Mouse (Mus musculus) T-helper 17 cell (primary cell): ENCODE data around the gene Kcns3.

ENCODE experiments used
- in situ Hi-C, 2 experiments: fragments of 300-600 bp; cut with MboI, MseI; formaldehyde crosslinking; loops; 1 replicate in 1 of 2; 2 replicates in 1 of 2; pipeline ENCODE4 v1.15.1; 2025; ENCODE audit warnings: high pct_unique_total_duplicates in 2 of 2

The Kcns3 gene

DNA sequence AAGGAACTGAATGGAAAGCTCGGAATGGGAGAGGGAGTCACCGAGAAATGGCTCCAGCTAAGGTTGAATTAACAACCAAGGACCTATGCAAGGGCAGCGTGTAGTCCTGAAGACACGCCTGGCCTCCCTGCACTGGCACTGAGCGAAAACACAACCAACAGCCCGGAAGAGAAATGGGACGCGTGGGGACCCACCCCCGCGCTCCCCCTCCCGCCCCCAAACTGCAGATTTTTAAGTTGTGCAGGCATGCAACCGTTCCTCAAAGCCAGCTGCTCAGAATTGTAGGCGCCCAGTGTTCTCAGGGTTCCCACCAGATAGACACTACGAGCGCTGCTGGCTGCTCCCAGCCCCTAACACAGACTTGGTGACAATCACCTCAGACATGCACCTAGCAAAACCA is at the start of gene Kcns3:
Gene Kcns3 (minus strand): TSS at position 42 of the 400 bp plus-strand sequence.
- in situ Hi-C loops: no loop called here

- in situ Hi-C loops: loop anchor here (5.0 kb wide), 2 partner anchors 134 to 144 kb away; no protein-coding TSS in a partner anchor
Observed at GRCm38 (mm10) chr12:11198551-11198950, 47.7 kb upstream of the Kcns3 start.

- in situ Hi-C loops: loop anchor here (5.0 kb wide), 2 partner anchors 134 to 144 kb away; no protein-coding TSS in a partner anchor
Observed at GRCm38 (mm10) chr12:11198026-11198425, 47.2 kb upstream of the Kcns3 start.

- in situ Hi-C loops: loop anchor here (5.0 kb wide), 2 partner anchors 135 to 145 kb away; no protein-coding TSS in a partner anchor
Observed at GRCm38 (mm10) chr12:11196830-11197229, 46.0 kb upstream of the Kcns3 start.

DNA sequence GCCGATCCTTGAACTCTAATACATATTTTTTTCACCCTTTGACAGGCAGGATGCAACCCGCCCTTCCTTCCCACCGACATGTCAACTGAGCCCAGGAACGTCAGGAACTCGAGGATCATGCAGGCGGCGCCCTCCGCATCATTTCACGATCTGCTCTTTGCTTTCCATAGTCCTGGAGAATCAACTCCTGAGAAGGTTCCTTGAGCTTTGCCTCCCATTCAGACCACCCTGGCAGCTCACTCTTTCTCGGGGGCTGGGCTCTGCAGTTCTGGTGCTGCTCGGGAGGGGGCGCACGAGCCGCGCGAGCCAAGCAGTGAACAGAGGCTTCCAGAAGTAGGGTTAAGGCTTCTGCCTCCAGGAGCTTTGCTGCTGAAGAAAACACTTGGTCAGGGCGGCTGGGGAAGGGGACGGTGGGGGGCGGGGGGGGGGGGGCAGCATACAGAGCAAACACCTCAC is 45.3 kb upstream of the Kcns3 start:
- in situ Hi-C loops: loop anchor here (5.0 kb wide), 2 partner anchors 136 to 146 kb away; no protein-coding TSS in a partner anchor

GRCm38 (mm10) chr12:11195031-11195430 is 44.2 kb upstream of the Kcns3 start:
- in situ Hi-C loops: loop anchor here (5.0 kb wide), 2 partner anchors 137 to 147 kb away; no protein-coding TSS in a partner anchor

GRCm38 (mm10) chr12:11178486-11179154 is 27.8 kb upstream of the Kcns3 start:
- in situ Hi-C loops: loop anchor here in 1 of 2 experiments (10.0 kb wide), 1 partner anchor 656 kb away; no protein-coding TSS in a partner anchor

GRCm38 (mm10) chr12:11177408-11178394 is 26.8 kb upstream of the Kcns3 start:
- in situ Hi-C loops: loop anchor here in 1 of 2 experiments (10.0 kb wide), 1 partner anchor 657 kb away; no protein-coding TSS in a partner anchor

DNA sequence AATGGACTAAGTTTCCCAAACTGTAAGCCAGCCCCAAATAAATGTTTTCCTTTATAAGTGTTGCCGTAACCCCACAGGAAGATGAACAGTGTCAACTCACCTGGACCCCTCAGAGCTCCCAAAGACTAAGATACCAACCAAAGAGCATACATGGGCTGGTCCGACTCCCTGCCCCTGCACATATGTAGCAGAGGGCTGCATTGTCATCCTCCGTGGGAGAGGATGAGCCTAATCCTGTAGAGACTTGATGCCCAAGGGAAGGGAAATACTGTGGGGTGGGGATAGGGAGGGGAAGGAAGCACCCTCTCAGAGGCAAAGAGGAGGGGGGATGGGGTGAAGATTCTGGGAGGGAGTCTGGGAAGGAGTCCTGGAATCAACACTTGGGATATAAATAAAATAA is 7.8 kb upstream of the Kcns3 start:
- in situ Hi-C loops: no loop called here

DNA sequence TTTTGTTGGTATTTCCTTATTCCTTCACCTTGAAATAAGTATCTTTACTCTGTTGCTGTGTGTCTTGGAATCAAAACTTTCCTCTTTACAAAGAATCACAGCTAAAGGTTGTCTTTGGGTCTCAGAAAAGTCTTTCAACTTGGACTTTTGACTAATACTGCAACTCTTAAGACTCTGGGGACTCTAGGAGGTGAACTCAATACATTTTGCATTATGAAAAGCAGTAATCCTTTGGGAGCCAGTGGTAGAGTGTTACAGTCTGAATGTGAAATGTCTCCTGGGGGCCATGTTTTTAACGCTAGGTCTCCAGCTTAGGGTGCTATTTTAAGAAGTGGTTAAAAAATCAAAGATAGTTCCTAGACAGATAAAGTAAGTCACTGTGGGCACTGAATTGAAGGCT is 4.3 kb upstream of the Kcns3 start:
- in situ Hi-C loops: no loop called here

GRCm38 (mm10) chr12:11153587-11153986 is 2.7 kb upstream of the Kcns3 start:
- in situ Hi-C loops: no loop called here

- in situ Hi-C loops: no loop called here
Observed at GRCm38 (mm10) chr12:11150192-11150935, 492 bp downstream of the Kcns3 start.

DNA sequence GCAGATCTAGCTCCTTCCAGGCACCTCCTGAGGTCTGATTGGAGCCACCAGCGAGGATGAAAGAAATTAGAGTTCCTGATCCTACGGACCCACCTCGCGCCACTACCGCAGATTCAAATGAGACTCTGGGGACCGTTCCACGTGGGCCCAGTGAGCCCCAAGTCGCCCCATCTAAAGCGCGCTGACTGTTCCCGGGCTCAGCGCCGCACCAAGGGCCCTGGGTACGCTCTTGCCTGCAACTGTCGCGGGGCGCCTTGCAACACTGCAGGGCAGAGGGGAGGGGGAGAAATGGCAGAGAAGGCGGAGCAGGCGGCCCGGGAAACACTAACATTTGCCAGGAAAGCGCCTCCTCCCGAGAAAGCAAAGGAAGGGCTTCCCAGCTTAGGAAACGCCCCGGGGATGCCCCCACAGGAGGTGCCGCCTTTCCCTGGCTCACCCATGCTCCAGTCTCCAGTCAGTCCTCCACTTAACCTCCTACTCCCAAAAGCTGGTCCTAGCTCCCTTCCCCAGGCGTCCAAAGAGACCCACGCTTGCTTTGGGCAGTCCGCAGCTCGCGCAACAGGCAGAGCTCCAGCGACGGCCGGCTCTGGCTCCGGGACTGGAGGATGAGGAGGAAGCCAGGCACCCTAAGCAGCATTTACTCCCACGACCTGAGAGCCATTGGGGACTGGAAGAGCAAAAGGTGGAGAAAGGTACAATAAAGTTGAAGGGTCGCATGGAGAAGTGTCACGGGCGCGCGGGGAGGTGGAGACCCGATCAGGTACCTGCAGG is 1.2 kb downstream of the Kcns3 start:
- in situ Hi-C loops: loop anchor here (10.0 kb wide), 2 partner anchors 1385 to 1395 kb away; no protein-coding TSS in a partner anchor

- in situ Hi-C loops: loop anchor here (10.0 kb wide), 2 partner anchors 1384 to 1396 kb away; no protein-coding TSS in a partner anchor
Observed at GRCm38 (mm10) chr12:11149121-11149420, 1.8 kb downstream of the Kcns3 start.

DNA sequence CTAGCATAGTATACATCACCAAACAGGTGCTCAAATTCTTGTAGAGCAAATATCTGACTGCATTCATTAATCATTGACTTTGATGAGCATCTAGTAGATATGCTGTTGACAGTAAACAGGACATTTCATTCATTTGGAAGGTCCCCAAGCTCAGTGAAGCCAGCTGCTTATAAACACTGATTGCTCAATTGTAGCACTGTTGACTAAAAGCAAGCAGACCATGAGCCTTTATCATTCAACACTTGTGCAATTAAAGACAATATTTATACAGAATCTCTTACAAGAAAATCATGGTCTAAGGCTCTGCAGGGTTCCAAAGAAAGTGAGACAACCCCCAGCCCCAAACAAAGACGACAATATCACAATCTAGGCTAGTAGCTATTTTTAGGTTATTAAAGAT is 6.0 kb downstream of the Kcns3 start:
- in situ Hi-C loops: loop anchor here (10.0 kb wide), 2 partner anchors 1380 to 1400 kb away; no protein-coding TSS in a partner anchor

- in situ Hi-C loops: no loop called here
Observed at GRCm38 (mm10) chr12:11132418-11132817, 18.4 kb downstream of the Kcns3 start.

DNA sequence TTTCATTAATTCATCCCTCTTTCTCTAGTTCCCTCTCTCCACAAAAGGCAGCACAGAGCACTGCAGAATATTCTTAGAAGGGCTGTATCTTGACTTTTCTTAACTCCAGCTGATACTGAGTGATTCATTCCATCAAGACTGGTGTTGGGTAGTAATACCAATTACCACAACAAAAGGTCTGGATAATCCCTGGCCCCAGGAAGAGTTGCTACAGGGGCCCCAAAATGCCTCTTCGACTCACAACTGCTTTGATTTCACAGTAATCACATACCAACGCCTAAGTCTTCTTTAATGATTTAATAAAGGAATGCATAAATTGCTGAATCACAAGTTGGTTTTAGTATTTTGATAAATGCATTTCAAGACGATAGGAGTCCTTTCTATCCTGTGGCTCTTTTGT is 21.7 kb downstream of the Kcns3 start:
- in situ Hi-C loops: no loop called here

DNA sequence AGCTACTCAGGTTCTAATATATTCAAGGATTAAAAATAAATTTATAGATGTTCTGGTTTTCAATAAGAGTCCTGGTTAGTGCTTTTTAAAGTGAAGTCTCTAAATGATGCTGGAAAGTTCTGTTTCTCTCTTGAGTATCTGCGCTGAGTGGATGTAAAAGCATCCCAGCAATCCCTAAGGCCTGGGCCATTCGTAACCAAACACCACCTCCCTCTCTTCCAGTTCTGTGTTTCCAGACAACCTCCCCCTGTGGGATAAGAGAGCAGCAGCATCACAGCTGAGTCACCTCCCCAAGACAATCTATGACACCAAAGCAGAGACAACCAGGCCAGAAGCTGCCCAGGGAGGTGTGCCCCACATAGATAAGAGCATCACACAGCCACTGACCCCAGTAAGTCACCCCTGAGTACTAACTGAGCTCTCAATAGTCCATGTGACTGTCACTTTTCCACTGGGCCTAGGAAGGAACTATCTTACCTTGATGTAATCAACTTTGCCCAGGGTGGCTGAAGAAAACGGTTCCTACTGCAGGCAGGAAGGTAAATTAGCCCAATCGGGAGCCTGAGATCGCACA is 24.6 kb downstream of the Kcns3 start:
- in situ Hi-C loops: no loop called here

GRCm38 (mm10) chr12:11101565-11101964 is 49.3 kb downstream of the Kcns3 start:
- in situ Hi-C loops: no loop called here
